Mouse (Mus musculus) CH12.LX (cell line): ENCODE data around the gene Fbxl18.

ENCODE experiments used
- BHLHE40 ChIP-seq: IDR thresholded peaks from 2 replicates; pipeline ENCODE4 v1.6.1; 2011; ENCODE audit warnings: mild to moderate bottlenecking, low read depth, low read length, improper control_type of control experiment
- CTCF ChIP-seq, 2 experiments: IDR thresholded peaks in 1 of 2; conservative IDR thresholded peaks in 1 of 2; 2 replicates each; pipeline ENCODE4 v1.5.1; 2011 to 2012; ENCODE audit warnings: low read depth in 2 of 2, low read length in 2 of 2, improper control_type of control experiment in 1 of 2, inconsistent platforms in 1 of 2, mild to moderate bottlenecking in 1 of 2, moderate library complexity in 1 of 2
- MAFK ChIP-seq: IDR thresholded peaks from 2 replicates; pipeline ENCODE4 v1.6.1; 2011; ENCODE audit warnings: low read length, improper control_type of control experiment; ENCODE audit not compliant: insufficient replicate concordance
- MAX ChIP-seq: IDR thresholded peaks from 2 replicates; pipeline ENCODE4 v1.6.1; 2011; ENCODE audit warnings: low read length, improper control_type of control experiment
- POLR2A ChIP-seq: IDR thresholded peaks from 2 replicates; pipeline ENCODE4 v1.6.1; 2011; ENCODE audit warnings: low read depth, mild to moderate bottlenecking, improper control_type of control experiment, low read length
- TCF12 ChIP-seq: IDR thresholded peaks from 2 replicates; pipeline ENCODE4 v1.6.1; 2014; ENCODE audit warnings: low read depth, mild to moderate bottlenecking, inconsistent platforms, low read length, improper control_type of control experiment
- ZC3H11A ChIP-seq: IDR thresholded peaks from 2 replicates; pipeline ENCODE4 v1.6.1; 2012; ENCODE audit warnings: low read depth, mild to moderate bottlenecking, inconsistent platforms, low read length, improper control_type of control experiment
- ZKSCAN1 ChIP-seq: IDR thresholded peaks from 2 replicates; pipeline ENCODE4 v1.6.1; 2012; ENCODE audit warnings: low read depth, inconsistent platforms, low read length, improper control_type of control experiment, borderline replicate concordance

- TF ChIP-seq MAFK (no peak), TCF12 (no peak), CTCF (conservative IDR thresholded peaks at IDR 0.05 in 1 of 2, IDR thresholded peaks at IDR 0.05 in 1 of 2; ENCODE audit: low read depth in 2 of 2, low read length in 2 of 2) (no peak), ZC3H11A (no peak), POLR2A (no peak), MAX (no peak), ZKSCAN1 (no peak), BHLHE40 (no peak)
Measured at GRCm38 (mm10) chr5:142880806-142881516, 14.3 kb downstream of the Fbxl18 start.
